Mouse (Mus musculus): ENCODE results near the gene Gatc. TPM values are rescaled to one million over a fixed set of nuclear protein-coding genes. Genes with fewer than 3 reads are reported as not detected.
"Not testable (repeated sequence)": the region's sequence is repeated elsewhere in the genome, so short reads cannot be mapped to it uniquely, and the experiment has no call there.

The Gatc gene
- total RNA-seq, 2 experiments from 2014 or later = 22.2 to 28.0 TPM

DNA sequence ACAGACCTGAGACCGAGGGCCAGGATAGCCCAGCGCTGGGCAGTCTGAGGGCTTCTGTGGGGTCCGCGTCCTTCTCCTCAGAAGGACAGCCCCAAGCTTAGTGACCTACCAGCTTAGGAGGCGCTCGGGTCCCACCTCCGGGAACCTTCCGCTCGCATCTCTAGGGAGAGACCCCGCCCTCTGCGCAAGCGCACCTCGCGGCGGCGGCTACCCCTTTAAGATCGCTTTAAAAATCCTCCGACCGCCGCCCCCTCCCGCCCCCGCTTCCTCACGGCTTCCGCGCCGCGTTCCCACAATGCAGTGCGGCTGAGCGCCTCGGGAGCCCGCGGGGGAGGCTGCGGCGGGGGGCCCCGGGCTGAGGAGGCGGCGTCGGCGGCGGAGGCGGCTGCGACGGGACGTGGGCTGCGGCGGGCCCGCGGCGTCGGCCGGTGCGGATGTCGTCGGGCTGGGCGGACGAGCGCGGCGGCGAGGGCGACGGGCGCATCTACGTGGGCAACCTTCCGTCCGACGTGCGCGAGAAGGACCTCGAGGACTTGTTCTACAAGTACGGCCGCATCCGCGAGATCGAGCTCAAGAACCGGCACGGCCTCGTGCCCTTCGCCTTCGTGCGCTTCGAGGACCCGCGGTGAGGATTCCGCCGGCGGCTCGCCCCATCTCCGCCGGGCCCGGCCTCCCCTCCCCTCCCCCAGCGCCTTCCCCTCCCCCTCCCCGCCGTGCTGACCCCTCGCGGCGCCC lies 13.9 kb downstream of the Gatc start, which contains the start of gene Srsf9:
TSS of gene Srsf9 (plus strand) at position 303 of the 735 bp plus-strand sequence.
- peak within 1 kb of the TSS; percentile 92 for H3K4me3 ChIP-seq
- peak within 1 kb of the TSS; percentile 89 for H3K27ac ChIP-seq
- DNase-seq = peak; percentile 97
- TF ChIP-seq CTCF (IDR thresholded peaks at IDR 0.05) = no peak
- intact Hi-C loops (cut with DNase I) = no loop called here

DNA sequence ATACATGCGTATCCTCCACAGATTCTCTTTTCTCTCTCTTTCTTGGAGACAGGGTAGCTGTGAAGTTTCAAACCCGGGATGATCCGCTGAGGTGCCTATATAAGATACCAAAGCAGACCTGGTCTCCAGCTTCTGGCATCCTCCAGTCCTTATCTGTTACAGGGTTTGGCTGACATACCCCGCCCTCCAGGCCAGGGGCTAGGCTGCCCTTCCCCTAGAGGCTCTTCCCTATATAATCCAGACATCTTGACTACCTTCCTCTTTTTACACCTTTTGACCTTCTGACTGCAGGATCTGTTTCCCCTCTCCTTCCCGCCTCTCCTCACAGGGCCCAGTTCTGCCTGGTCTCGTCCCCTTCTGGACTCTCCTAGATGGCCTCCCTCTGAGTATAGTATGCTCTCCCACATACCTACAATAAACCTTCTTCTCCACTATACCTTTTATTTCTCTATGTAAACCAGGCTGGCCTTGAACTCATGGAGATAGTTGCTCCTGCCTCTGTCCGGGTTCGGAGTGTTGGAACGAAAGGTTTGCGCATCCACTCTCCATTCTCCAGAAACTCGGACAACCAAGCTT lies 14.6 kb downstream of the Gatc start:
- no peak for TF ChIP-seq CTCF (IDR thresholded peaks at IDR 0.05)
- DNase-seq = no peak
- Histone ChIP-seq H3K4me3 (peak overlapping the region; percentile 92), H3K27ac (peak overlapping the region; percentile 89)
- intact Hi-C loops (cut with DNase I) = no loop called here

DNA sequence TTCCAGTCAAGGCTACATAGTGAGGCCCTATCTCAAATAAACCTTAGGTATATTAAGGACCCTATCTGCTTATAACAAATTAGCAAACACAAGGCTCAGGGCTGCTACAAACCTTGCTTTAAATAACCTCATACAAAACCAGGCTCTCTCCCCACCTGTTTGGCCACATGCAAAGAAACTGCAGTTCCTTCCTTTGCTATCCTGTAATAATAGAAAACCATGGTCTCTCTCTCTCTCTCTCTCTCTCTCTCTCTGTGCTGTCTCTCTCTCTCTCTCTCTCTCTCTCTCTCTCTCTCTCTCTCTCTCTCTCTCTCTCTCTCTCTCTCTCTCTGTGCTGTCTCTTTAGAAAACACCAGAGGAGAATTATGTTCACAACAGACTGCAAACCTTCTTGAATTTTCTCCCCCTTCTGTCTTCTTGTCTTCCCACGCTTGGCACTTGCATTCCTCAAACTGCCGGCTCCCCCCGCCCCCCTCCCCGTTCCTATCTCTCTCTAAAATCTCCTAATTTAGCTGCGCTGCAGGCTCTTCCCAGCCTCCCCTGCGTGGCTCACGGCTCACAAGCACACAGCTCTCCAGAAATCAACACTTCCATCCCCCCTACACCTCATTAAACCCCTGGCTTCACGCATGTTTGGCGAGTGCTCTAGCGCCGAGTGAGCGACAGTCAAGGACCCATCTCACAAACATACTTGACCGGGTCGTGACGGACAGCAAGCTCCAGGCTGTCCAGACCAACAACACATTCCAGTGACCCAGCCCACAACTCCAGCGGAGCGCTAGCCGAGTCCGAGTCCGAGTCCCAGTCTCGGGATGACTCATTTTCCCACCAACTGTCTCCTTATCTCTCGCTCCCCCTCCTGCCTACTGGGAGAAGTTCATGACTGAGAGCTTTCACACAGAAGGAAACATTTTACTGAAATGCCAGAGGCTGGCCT lies 21.7 kb downstream of the Gatc start:
- intact Hi-C loops (cut with DNase I) = no loop called here
- Histone ChIP-seq H3K4me3 (peak overlapping the region; percentile 74), H3K27ac (peak overlapping the region; percentile 85)
- peak; percentile 79 for DNase-seq
- TF ChIP-seq CTCF (IDR thresholded peaks at IDR 0.05) = peak; percentile 64

DNA sequence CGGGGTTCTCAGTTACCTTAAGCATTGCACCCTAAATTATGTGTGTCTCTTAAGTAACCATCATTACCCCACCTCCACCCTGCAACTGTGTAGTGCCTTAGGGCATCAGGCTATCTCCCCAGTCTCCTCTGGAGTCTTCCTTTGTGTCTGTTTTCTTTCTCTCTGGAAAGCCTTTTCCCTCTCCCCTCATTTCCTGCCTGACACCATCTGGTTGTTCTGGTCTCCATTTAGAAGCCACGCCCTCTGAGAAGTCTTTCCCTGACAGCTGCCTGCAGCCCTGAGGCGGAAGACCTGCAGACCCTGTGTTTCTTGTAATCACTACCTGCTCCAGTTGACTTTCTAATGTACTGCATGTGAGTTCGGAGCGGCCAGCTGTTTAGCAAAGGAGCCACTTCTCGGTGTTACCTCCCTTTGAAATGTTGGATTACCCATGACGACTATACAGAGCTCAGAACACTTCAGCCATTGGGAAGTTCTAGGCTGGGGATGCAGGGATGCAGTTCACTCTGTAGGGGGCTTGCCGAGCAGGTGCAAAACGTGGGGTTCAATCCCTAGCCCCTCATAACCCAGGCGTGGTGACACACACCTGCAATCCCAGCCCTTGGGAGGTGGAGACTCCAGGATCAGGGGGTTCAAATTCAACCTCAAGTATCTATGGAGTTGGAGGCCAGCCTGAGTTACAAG lies 23.2 kb downstream of the Gatc start:
- intact Hi-C loops (cut with DNase I) = no loop called here
- Histone ChIP-seq H3K27ac (peak overlapping the region; percentile 85), H3K4me3 (no peak overlapping the region)
- no peak for TF ChIP-seq CTCF (IDR thresholded peaks at IDR 0.05)
- DNase-seq = no peak

DNA sequence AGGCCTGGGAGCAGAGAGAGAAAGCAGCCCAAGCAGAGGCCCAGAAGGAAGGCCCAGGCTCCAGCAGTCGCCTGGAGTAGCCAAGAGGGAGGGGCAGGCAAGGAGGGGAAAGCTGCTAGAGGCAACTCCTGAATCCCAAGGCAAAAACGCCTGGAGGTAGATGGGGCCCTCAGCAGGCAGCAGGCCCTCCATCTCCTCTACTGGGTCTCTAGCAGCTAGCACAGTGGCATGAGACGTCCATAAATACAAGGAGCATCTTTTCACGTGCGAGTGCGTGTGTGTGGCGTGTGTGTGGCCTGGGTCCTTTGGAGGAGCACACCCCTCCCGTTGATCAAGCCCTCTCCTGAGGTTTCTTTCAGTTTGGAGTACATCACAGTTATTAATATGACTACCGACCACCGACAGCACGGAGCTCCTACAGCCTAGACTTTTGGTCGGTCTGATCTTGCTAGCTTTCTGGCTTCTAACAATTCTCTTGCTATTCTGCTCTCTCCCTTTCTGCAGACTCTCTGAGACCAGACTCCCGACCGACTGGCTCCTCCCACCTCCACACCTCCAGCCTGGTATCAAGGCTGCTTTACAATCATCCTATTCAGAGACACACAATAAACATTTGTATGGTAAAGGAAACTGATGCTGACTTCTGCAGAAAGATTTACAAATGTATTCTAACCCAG lies 23.9 kb downstream of the Gatc start:
- Histone ChIP-seq H3K27ac (peak overlapping the region; percentile 85), H3K4me3 (no peak overlapping the region)
- intact Hi-C loops (cut with DNase I) = no loop called here
- DNase-seq = peak; percentile 16
- no peak for TF ChIP-seq CTCF (IDR thresholded peaks at IDR 0.05)

DNA sequence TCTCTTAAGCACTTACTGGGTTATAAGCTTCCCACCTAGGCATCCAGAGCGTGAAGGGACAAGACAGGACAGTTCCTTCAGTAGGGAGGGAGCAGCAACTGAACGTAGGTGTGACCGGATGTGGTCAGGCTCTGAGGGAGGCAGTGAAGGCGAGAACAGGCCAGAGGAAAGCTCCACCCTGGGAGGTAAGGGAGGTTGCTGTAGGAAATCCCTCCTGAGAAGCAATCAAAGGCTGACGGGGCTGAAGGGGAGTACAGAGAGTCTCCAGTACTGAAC lies 27.4 kb downstream of the Gatc start:
- H3K4me3 ChIP-seq = no peak overlapping the region
- intact Hi-C loops (cut with DNase I) = no loop called here
- no peak for DNase-seq
- no peak overlapping the region for H3K27ac ChIP-seq
- no peak for TF ChIP-seq CTCF (IDR thresholded peaks at IDR 0.05)

DNA sequence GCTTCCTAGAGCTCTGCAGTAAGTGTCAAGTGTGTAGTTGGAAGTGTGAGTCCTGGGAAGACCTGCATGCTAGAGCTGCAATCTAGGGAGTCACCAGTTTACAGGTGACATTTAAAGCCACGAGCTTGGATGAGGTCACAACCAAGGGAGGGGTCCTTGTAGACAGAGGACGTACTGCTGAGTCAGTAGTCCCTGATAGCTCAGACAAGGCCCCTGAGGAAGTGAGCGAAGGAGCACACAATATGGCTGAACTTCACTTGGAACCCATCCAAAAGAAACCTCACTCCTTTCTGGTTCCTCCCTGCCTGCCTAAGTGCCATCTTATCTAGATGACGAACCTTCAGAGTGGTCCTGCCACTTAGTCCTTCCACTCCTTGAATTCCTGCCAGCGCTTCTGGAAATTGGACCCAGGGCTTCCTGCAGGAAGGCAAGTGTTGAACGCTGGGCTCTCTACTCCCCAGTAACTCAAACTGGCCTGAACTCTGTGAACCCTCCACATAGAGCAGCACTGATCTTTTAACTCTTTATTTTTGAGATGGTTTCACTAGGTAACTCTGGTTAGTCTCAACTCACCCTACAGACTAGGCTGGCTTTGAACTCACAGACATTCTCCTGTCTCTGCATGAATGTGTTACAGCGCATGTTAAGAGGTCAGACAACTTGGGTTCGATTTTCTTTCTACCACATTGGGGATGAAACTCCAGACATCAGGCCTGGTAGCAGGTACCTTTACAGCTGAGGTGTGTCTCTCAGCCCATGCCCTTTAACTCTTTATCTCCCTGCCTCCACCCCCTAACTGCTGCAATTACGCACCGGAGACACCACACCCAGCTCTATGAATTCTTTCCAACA lies 27.9 kb downstream of the Gatc start:
- H3K4me3 ChIP-seq = no peak overlapping the region
- TF ChIP-seq CTCF (IDR thresholded peaks at IDR 0.05) = no peak
- no peak overlapping the region for H3K27ac ChIP-seq
- intact Hi-C loops (cut with DNase I) = no loop called here
- DNase-seq = no peak

DNA sequence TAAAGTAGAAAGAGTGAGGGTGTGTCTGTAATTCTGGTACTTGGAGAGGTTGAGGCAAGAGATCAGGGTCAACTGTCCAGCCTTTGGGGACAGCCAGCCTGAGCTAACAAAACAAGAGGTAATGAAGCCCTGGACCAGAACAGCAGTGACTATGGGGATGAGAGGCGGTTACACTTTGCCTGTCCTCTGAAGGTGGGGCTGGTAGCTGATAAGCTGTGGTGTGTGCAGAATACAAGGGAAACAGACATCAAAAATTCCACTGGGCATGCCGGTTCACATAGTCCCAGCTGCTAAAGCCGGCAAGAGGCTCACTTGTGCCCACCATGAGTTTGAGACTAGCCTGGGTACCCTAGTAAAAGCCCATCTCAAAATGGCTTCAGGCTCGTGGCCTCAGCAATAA lies 28.6 kb downstream of the Gatc start:
- intact Hi-C loops (cut with DNase I) = no loop called here
- no peak overlapping the region for H3K27ac ChIP-seq
- TF ChIP-seq CTCF (IDR thresholded peaks at IDR 0.05) = no peak
- DNase-seq = no peak
- H3K4me3 ChIP-seq = no peak overlapping the region

DNA sequence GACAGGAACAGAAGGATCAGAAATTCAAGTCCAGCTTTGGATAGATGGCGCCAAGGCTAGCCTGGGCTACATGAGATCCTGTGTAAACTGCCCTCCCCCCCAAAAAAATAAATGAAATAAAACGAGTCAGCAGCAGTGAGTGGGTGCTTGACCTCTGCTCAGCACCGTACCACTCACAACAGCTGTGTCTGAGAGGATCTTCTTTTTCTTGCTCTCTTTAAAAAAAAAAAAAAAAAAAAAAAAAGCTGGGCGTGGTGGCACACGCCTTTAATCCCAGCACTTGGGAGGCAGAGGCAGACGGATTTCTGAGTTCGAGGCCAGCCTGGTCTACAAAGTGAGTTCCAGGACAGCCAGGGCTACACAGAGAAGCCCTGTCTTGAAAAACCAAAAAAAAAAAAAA lies 38.8 kb downstream of the Gatc start:
- intact Hi-C loops (cut with DNase I); H3K27ac ChIP-seq; DNase-seq; H3K4me3 ChIP-seq: not testable (repeated sequence)

DNA sequence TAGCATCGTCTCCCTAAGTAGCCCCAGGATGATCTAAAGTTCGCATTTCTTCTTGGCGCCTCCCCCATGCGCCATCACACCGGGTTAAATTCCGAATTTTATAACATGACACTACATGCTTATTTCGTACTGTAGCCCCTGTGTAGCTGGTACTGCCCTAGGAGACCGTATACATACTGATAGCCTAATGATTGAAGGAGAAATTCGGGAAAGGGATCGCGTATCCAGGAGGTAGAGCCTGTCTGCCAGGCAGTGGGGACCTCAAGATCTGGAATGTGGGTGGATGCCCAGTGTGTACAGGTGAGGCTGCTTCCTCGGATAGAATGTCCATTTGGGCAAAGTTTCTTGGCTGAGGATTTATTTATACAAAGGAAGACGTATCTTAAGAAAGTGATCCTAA lies 39.4 kb downstream of the Gatc start:
- intact Hi-C loops (cut with DNase I) = loop anchor here (2.0 kb wide), 1 partner anchor 47 kb away; the partner anchor contains the start of gene Cox6a1
- DNase-seq = no peak
- peak overlapping the region; percentile 92 for H3K4me3 ChIP-seq
- H3K27ac ChIP-seq = peak overlapping the region; percentile 76
- TF ChIP-seq CTCF (IDR thresholded peaks at IDR 0.05) = no peak

Measured in gastrocnemius, adult 2 months (tissue).